Mouse (Mus musculus): ENCODE data around the gene Krt27.
A peak's percentile ranks its signal among the peaks of the same experiment; 100 is the strongest.

DNA sequence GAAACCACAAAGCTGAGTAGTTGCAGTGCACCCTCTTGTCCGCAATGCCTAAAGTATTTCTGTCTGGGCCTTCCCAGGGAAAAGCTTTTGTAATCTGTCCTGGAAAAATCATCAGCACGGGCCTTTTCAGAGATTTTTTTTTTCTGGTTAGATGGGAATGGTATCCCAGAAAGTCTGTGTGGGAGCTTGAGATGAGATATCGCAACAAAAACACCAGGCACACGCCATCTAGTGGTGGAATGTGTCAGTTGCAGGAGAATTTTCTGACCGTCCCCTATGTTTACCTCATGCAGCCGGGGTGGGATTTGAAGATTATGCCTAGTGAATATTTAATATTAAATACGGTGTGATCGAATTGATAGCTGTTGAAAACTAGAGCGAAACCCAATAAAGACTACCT is 13.5 kb upstream of the Krt27 start:
- TF ChIP-seq CTCF (IDR thresholded peaks at IDR 0.05; ENCODE audit: extremely low read depth, insufficient read length, insufficient replicate concordance, low read depth, low read length) (peak; percentile 30; the same call in 1 of the 2 replicates), POLR2A (IDR thresholded peaks at IDR 0.05; ENCODE audit: low read depth, low read length) (no peak)
